Mouse (Mus musculus): ENCODE results near the gene Cog5. TPM values are rescaled to one million over a fixed set of nuclear protein-coding genes. Genes with fewer than 3 reads are reported as not detected.

Cog5 gene
- polyA plus RNA-seq, 2 experiments: 36.9 to 39.1 TPM

- TF ChIP-seq POLR2A (IDR thresholded peaks at IDR 0.05; ENCODE audit: borderline replicate concordance, extremely low read depth, insufficient read depth, insufficient read length): no peak
- Histone ChIP-seq H3K4me1 (ENCODE audit: control insufficient read depth, insufficient read depth, low read length) (peaks cover 9% of the 10 kb centered on the region; the same call in 1 of the 2 replicates), H3K4me2 (replicated peaks; ENCODE audit: low read depth, low read length, severe bottlenecking) (no peak overlapping the region), H3K27ac (replicated peaks; ENCODE audit: low read depth, low read length) (no peak overlapping the region), H3K36me3 (ENCODE audit: control insufficient read depth, insufficient read depth, low read length) (no peaks in the 10 kb centered on the region), H3K9ac (ENCODE audit: low read depth, low read length, severe bottlenecking) (no peak overlapping the region), H3K9me3 (ENCODE audit: control insufficient read depth, low read length) (no peaks in the 10 kb centered on the region), H3K4me3 (replicated peaks; ENCODE audit: low read length) (no peak overlapping the region), H3K27me3 (ENCODE audit: control insufficient read depth, insufficient read depth, low read length) (no peaks in the 10 kb centered on the region)
- no peak for ATAC-seq (ENCODE audit: low FRiP score, low read depth)
- DNase-seq (ENCODE audit: low spot score): no peak
- 78% methylated on average over 4 of the region's 4 CpGs for WGBS
Observed at GRCm38 (mm10) chr12:31900391-31900914, 245.8 kb downstream of the Cog5 start.

- H3K27ac ChIP-seq (replicated peaks; ENCODE audit: low read depth, low read length): no peak overlapping the region
- no peaks in the 10 kb centered on the region for H3K36me3 ChIP-seq (ENCODE audit: control insufficient read depth, insufficient read depth, low read length)
- 57% methylated on average over 6 of the region's 6 CpGs for WGBS
- H3K4me1 ChIP-seq (ENCODE audit: control insufficient read depth, insufficient read depth, low read length): no peaks in the 10 kb centered on the region
- ATAC-seq (ENCODE audit: low FRiP score, low read depth): no peak
- H3K4me2 ChIP-seq (replicated peaks; ENCODE audit: low read depth, low read length, severe bottlenecking): no peak overlapping the region
- no peaks in the 10 kb centered on the region for H3K27me3 ChIP-seq (ENCODE audit: control insufficient read depth, insufficient read depth, low read length)
- H3K9ac ChIP-seq (ENCODE audit: low read depth, low read length, severe bottlenecking): no peak overlapping the region
- TF ChIP-seq POLR2A (IDR thresholded peaks at IDR 0.05; ENCODE audit: borderline replicate concordance, extremely low read depth, insufficient read depth, insufficient read length): no peak
- no peaks in the 10 kb centered on the region for H3K9me3 ChIP-seq (ENCODE audit: control insufficient read depth, low read length)
- no peak overlapping the region for H3K4me3 ChIP-seq (replicated peaks; ENCODE audit: low read length)
- DNase-seq (ENCODE audit: low spot score): no peak
Observed at GRCm38 (mm10) chr12:31905696-31906551, 251.3 kb downstream of the Cog5 start.

GRCm38 (mm10) chr12:31907436-31907835 is 252.8 kb downstream of the Cog5 start:
- H3K4me1 ChIP-seq (ENCODE audit: control insufficient read depth, insufficient read depth, low read length): no peaks in the 10 kb centered on the region
- ATAC-seq (ENCODE audit: low FRiP score, low read depth) (no peak), DNase-seq (ENCODE audit: low spot score) (no peak)
- H3K9me3 ChIP-seq (ENCODE audit: control insufficient read depth, low read length): no peaks in the 10 kb centered on the region
- H3K4me2 ChIP-seq (replicated peaks; ENCODE audit: low read depth, low read length, severe bottlenecking): no peak overlapping the region
- no peaks in the 10 kb centered on the region for H3K27me3 ChIP-seq (ENCODE audit: control insufficient read depth, insufficient read depth, low read length)
- TF ChIP-seq POLR2A (IDR thresholded peaks at IDR 0.05; ENCODE audit: borderline replicate concordance, extremely low read depth, insufficient read depth, insufficient read length): no peak
- H3K4me3 ChIP-seq (replicated peaks; ENCODE audit: low read length): no peak overlapping the region
- no peak overlapping the region for H3K9ac ChIP-seq (ENCODE audit: low read depth, low read length, severe bottlenecking)
- 93% methylated on average over 2 of the region's 2 CpGs for WGBS
- H3K36me3 ChIP-seq (ENCODE audit: control insufficient read depth, insufficient read depth, low read length): no peaks in the 10 kb centered on the region
- H3K27ac ChIP-seq (replicated peaks; ENCODE audit: low read depth, low read length): no peak overlapping the region

GRCm38 (mm10) chr12:31912966-31913551 is 258.4 kb downstream of the Cog5 start:
- no peak for ATAC-seq (ENCODE audit: low FRiP score, low read depth)
- Histone ChIP-seq H3K4me3 (replicated peaks; ENCODE audit: low read length) (no peak overlapping the region), H3K27ac (replicated peaks; ENCODE audit: low read depth, low read length) (no peak overlapping the region), H3K27me3 (ENCODE audit: control insufficient read depth, insufficient read depth, low read length) (no peaks in the 10 kb centered on the region), H3K9ac (ENCODE audit: low read depth, low read length, severe bottlenecking) (no peak overlapping the region), H3K9me3 (ENCODE audit: control insufficient read depth, low read length) (no peaks in the 10 kb centered on the region), H3K4me1 (ENCODE audit: control insufficient read depth, insufficient read depth, low read length) (no peaks in the 10 kb centered on the region), H3K4me2 (replicated peaks; ENCODE audit: low read depth, low read length, severe bottlenecking) (no peak overlapping the region), H3K36me3 (ENCODE audit: control insufficient read depth, insufficient read depth, low read length) (no peaks in the 10 kb centered on the region)
- TF ChIP-seq POLR2A (IDR thresholded peaks at IDR 0.05; ENCODE audit: borderline replicate concordance, extremely low read depth, insufficient read depth, insufficient read length): no peak
- WGBS: 81% methylated on average over 6 of the region's 6 CpGs
- no peak for DNase-seq (ENCODE audit: low spot score)

- Histone ChIP-seq H3K27ac (replicated peaks; ENCODE audit: low read depth, low read length) (no peak overlapping the region), H3K4me1 (ENCODE audit: control insufficient read depth, insufficient read depth, low read length) (no peaks in the 10 kb centered on the region), H3K4me3 (replicated peaks; ENCODE audit: low read length) (no peak overlapping the region), H3K9me3 (ENCODE audit: control insufficient read depth, low read length) (no peaks in the 10 kb centered on the region), H3K9ac (ENCODE audit: low read depth, low read length, severe bottlenecking) (no peak overlapping the region), H3K4me2 (replicated peaks; ENCODE audit: low read depth, low read length, severe bottlenecking) (no peak overlapping the region), H3K27me3 (ENCODE audit: control insufficient read depth, insufficient read depth, low read length) (no peaks in the 10 kb centered on the region), H3K36me3 (ENCODE audit: control insufficient read depth, insufficient read depth, low read length) (no peaks in the 10 kb centered on the region)
- WGBS: 68% methylated on average over 4 of the region's 4 CpGs
- no peak for ATAC-seq (ENCODE audit: low FRiP score, low read depth)
- TF ChIP-seq POLR2A (IDR thresholded peaks at IDR 0.05; ENCODE audit: borderline replicate concordance, extremely low read depth, insufficient read depth, insufficient read length): no peak
- no peak for DNase-seq (ENCODE audit: low spot score)
Observed at GRCm38 (mm10) chr12:31913614-31914013, 258.9 kb downstream of the Cog5 start.
